Mouse (Mus musculus): ENCODE results near the gene Prodh2.
"Not testable (repeated sequence)": the region's sequence is repeated elsewhere in the genome, so short reads cannot be mapped to it uniquely, and the experiment has no call there.

The Prodh2 gene

DNA sequence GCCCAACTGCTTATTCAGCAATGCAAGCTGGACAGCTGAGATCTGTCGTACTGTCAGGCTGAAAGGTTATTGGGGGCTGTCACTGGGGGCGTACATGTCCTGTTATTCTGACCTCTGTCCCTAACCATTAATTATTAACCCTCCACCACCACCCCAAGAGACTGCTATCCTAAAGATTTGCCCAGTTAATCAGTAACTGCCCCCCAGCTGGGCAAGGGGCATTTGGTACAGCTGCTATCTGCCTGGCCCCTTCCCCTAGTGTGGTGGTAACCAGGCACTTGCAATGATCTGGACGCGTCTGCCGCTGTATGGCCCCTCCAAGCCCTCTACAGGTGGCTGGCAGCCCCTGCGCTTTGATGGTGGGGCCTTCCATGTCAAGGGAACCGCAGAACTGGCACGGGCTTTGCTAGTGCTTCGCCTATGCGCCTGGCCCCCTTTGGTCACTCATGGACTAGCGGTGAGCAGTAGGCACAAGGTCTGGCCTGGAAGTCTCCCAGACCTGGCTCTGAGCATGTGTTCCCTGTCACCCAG, at the start of gene Prodh2:
Gene Prodh2, plus strand, starts transcription at position 222 of the 531 bp plus-strand sequence.
- DNase-seq (ENCODE audit: low read depth) = no peak

DNA sequence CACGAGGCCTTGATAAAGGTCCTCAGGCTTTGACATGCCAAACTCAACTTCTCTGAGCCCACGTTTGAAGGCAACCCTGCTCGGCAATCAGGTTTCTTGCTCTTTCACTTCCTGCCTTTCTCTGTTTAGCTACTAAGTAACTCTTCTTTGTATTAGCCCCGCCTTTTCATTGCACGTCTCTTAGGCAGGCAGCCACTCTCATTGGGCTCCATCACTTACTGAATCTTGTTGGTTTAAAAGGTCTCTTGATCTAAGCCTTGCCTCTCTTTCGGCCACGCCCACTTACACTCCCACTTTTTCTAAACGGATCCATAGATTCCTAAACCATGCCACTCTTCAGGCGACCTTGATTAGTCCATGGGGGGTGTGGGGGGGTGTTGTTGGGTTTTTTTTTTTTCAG, 49.7 kb upstream of the Prodh2 start:
- DNase-seq (ENCODE audit: low read depth) = no peak

DNA sequence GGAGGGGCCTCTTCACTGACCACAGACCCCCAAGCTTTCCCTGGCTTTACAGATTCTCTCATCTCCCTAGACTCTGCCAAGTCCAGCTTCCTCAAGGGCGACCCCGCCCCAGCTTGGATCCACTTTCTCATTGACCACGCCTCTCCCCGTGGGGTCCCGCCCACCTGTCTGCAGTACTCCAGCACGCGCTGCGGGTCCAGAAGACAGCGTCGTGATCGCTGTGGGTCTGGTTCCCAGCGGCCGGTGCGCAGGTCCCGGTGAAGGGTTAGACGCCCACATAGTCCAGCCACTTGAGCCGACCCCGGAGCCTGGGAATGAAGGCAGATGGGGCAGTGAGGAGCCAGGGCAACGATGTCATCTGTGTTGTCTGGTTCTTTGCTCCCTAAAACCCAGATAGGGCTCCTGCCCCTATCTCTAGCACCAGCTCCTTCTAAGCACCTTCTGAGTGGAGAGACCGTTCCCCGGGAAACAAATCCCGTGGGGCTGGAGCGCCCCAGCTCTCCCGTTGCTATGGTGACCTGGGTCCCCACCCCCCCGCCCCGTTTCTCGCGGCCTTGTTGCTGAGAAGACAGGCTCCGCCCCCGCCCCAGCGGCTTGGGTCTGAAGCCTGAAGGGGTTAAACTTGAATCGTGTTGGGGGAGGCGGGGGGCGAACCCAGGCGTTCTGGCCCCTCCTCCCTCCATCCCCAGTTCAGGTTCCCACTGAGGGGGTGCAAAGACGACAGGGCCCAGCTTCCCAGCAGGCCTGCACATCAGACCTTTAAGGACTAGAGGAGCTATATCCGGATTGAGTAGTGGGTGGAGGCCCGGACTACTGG, 49.1 kb upstream of the Prodh2 start:
- DNase-seq (ENCODE audit: low read depth) = no peak

DNA sequence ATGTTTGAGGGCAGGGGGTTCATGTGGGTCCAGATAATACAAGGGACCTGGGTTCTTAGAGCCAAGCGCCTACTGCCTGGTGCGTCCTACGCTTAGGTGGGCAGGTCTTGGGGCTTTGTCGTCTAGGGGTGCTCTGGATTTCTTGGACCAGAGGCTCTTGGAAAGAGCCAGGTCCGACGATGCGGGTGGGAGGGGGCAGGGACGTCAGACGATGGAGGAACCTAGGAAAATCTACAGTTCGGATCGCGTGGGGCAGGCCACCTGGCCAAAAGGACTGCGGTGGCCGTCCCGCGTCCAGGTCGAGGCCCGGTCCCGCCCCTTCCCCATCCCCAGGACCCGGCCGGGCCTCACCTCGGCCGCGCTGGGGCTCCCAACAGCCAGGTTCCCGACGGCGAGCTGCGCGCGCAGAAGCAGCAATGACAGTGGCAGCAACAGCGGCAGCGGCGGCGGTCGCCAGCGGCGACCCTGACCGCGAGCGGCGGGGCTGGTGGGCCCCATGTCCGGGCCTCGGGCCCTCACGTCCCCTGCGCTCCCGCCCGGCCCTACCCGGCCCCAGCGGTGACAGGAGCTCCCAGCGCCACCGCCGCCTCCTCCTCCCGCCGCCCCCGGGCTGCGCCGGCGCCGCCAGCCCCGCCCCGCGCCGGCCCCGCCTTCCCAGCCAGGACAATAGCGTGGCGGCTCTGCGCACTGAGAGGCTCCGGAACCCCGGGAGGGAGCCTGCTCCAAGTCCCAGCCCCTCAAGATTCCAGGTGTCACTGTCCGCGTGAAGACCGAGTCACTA, 48.3 kb upstream of the Prodh2 start, which contains the start of gene Aplp1:
Gene Aplp1, minus strand, starts transcription at position 565 of the 781 bp plus-strand sequence.
- DNase-seq (ENCODE audit: low read depth) = no peak

DNA sequence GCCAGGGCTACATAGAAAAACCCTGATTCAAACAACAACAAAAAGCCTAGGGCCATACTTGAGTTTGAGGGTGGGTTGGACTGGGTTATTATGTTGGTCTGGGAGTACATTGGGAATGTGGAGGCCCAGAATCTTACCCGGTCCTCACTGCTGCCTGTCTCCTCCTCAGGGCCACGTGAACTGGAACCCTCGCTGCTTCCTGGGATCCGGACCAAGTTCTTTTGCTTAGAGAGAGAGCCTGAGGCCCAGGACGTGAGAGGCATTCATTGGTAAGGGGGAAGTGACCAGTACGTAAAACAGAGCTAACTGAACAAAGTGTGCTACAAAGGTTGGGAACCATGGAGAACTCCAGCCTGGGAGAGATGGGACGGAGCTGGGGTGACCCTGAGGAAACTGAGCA, 43.2 kb upstream of the Prodh2 start:
- DNase-seq (ENCODE audit: low read depth) = no peak

DNA sequence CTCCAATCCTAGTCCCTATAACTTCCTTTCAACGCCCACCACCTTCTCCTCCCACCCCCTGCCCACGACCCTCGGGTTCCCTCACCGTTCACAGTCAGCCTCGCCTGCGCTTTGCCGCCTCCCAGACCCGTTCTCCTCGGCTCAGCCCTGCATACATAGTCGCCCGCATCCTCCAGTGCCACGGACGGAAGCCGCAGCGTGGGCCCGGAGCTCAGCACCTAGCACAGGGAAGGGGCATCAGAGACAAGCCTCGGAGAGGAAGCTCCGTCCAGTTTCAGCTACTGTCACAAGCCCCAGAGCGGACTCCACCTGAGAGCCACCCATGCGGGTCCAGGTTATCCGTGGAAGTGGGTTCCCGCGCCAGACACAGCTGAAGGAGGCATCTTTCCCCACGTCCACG, 40.1 kb upstream of the Prodh2 start:
- no peak for DNase-seq (ENCODE audit: low read depth)

DNA sequence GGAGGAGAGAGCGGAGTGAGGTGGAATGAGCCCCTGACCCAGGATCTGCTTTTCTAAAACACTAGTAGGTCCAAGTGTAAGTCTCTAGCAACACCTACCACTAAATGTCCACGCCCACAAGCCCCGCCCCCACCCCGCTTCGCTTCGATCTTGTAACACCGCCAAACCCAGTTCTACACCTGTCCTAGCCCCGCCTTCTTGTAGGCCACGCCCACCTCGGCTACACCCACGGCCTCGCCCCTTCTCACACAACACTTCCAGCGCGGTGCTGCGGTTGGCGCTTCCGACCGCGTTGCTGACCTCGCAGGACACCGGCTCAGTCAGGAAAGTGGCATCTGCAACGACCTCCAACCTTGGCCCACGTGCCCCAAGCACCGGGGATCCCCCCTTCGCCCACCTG, 39.7 kb upstream of the Prodh2 start:
- DNase-seq (ENCODE audit: low read depth) = peak; percentile 76

DNA sequence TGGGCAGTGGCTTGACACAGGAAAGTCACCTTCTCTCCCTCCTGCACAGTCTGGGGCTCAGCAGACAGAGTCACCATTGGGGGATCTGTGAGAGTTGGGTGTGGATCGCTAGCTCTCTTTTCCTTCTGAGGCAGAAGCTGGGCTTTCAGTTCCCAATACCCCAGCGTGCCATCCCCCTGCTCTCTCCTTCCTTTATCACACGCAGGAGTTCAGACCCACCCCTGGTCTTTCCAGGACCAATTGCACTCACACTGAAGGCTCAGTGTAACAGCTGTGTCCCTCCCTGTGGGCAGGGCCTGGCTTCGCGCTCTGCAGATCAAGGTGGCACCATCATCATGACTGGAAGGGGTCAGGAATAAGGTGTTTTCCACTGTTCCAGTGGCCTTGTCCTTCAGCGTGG, 39.2 kb upstream of the Prodh2 start:
- DNase-seq (ENCODE audit: low read depth) = peak; percentile 33

DNA sequence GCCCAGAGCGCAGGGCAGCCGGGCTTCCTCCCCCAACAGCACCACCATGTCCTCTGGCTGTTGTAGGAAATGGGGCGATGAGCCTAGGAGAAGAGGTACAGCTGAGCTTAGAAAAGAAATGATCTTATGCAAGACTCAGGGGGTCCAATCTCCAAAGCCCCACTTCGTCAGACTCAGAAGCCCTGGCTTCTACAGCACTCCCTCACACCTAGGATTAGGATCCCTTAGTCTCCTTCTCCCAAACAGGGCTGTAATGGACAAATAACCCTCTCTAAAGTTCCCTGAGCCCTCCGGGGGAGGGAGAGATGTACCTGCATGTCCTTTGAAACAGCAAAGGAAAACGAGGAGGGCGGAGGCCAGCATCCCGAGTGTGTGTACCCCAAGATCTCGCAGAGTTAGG, 36.9 kb upstream of the Prodh2 start:
- no peak for DNase-seq (ENCODE audit: low read depth)

DNA sequence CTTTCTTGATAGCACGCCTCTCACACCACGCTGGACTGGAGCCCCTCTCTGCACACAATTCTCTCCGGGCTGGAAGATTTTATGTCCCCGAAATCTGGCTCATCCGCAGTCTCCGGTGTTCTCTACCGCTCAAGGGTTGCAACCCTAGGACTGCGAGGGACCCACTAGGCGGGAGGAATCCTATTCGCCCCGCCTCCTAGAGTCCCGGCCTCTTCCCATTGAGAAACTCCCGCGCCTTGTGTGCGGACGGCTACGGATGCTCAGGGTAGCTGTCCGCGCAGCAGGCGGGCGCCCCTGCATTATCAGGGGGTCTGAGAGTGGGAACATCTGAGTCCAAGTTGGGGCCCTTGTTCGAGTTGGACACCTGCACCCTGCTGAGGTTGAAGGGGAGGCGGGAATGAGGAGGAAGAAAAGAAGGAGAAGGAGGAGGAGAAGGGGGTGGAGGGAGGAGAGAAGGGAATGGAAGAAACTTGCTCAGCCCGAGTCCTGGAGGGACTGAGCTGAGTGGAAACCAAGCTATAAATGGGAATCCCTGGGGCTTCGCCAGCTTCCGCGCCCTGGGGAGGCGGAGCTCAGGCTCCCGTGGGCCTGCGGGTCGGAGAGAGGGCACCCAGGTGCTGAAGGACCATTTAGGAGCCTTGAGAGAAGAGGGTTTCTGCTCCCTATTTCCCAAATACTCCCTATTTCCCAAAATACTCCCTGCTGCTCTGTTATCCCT, 36.4 kb upstream of the Prodh2 start:
- no peak for DNase-seq (ENCODE audit: low read depth)

DNA sequence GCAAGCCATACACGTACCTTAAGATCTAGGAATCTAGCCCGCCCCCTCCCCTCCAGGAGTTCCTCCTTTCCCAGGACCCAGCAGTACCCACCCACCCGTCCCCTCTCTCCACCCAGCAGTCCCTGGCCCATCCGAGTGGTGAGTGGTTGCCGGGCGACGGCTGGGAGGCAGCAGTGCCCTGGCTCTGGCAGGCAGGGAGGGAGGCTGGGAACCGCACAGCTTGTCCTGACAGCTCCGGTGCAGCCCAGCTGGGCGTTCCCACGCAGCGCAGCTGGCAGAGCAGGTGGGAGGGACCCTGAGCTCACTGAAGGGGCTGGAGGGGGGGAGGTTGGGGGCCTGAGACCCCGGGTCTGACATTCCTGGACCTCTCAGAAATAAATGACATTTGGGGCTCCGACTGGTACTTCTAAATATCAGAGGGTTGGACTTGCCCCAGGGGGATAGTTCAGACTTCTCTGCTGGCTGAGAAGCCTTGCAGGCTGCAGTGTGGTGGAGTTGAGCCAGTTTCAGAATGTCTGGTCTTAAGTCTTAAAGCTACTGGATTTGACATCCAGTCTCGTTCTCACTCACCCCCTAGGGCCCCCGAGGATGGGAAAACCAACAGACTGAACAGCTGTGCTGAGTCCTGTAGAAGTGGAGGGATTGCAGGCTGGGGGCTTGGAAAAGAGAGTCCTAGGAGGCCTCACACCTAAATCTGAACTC, 35.6 kb upstream of the Prodh2 start, which contains the start of the genes Kirrel2 and Nphs1:
Gene Kirrel2, minus strand, starts transcription at position 62 of the 702 bp plus-strand sequence.
Gene Nphs1, plus strand, starts transcription at position 687 of the 702 bp plus-strand sequence.
- DNase-seq (ENCODE audit: low read depth) = no peak

DNA sequence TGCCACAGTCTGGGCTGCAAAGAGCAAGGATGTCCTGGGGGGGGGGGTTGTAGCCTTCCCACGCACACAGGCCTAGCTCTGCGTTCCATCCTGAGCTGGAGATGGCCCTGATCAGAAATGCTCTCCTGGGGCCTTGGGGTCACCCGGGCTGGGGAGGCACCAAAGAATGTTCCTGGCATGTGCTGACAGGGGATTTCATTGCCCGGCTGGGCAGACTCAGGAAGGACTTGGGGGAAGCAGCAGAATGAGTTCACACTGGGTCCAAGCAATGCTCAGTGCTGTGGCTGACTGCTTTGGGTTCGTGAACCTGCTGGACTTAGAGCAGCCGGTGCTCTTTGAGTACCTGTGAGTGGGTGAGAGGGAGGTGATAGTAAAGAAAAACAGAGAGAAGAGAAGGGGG, 33.9 kb upstream of the Prodh2 start:
- no peak for DNase-seq (ENCODE audit: low read depth)

DNA sequence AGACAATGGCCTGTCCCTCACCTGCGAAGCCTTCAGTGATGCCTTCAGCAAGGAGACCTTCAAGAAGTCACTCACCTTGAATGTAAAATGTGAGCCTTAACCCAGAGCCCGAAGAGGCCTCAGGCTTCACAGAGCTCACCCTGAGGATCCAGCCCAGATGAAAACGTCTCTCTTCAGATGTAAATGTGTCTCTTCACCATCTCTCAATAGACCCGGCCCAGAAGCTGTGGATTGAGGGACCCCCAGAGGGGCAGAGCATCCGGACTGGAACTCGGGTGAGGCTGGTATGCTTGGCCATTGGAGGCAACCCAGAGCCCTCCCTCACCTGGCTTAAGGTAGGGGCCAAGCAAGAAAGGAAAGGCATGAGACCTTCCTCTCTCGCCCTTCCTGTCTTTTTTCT, 29.9 kb upstream of the Prodh2 start:
- no peak for DNase-seq (ENCODE audit: low read depth)

DNA sequence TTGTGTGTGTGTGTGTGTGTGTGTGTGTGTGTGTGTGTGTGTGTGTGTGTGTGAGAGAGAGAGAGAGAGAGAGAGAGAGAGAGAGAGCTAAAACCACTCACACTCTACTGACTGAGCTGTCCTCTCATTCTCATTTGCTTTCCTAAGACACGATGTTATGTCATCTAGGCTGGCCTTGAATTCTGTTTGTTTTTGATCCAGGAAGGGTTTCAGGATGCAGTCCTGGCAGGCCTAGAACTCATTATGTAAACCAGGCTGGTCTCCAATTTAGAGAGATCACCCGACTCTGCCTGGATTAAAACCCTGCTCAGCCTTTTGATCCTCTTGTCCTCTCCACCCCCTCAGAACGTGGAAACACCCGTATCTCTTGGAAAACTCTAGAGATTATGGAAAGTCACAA, 29.4 kb upstream of the Prodh2 start:
- DNase-seq (ENCODE audit: low read depth) = no peak

DNA sequence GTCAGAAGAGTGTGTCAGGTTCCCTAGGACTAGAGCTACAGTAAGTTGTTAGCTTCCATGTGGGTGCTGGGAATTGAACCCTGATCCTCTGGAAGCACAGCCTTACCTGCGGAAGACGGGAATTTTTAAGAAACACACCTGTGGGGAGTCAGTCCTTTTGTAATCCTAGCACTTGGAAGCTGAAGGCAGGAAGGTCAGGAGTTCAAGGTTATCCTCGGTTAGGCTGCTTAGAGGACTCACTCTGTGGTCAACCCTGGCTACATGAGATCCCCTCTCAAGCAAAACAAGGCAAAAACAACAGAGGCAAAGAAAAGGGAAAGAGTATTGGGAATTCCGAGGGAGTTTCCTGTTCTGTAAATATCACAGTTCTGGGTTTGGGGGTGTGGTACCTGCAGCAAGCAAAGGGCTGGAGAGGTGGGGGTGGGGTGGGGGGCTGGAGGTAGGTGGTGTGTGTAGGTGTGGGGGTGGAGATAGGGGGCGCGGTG, 28.6 kb upstream of the Prodh2 start:
- DNase-seq (ENCODE audit: low read depth) = no peak

DNA sequence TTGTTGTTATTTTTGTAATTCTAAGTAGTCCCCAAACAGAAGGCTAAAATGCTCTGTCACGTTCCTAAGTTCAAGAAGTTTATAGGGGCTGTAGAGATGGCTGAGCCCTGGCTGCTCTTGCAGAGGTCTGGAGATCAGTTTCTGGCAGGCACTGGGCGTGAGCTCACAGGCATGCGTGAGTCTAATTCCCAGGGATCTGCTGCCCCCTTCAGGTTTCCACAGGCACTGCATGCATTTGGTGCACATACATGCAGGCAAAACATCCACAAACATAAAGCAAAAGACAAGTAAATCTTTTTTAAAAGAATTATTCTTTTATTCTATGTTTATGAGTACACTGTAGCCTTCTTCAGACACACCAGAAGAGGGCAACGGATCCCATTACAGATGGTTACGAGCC, 21.0 kb upstream of the Prodh2 start:
- DNase-seq (ENCODE audit: low read depth) = peak; percentile 75

DNA sequence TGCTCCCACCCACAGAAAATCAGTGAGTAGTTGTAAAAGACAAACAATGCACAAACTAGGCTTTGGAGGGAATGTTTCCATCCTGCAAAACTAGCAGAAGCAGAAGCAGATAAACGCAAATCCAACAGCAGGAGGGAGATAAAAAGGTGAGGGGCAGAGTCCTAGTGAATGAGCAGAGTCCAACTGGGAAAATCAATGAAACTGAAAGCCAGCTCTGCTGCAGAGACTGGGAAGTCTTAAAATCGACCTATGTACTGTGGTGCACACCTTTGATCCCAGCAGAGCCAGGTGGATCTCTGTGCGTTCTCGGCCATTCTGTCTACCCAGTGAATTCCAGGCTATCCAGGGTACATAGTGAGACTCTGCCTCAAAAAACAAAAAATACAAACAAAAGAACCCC, 18.4 kb upstream of the Prodh2 start:
- DNase-seq (ENCODE audit: low read depth) = no peak

DNA sequence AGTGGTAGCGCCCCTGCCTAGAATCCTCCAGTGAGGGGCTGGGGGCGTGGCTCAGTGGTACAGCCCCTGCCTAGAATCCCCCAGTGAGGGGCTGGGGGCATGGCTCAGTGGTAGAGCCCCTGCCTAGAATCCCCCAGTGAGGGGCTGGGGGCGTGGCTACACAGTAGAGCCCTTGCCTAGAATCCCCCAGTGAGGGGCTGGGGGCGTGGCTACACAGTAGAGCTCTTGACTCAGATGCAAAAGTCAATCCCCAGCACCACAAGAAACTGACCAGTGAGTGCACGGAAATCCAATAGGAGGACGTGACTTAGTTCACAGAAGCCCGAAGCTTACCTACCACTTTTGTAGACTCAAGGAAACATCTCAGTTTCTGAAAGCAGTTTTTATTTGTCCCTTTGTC, 17.3 kb upstream of the Prodh2 start:
- DNase-seq (ENCODE audit: low read depth) = not testable (repeated sequence)

DNA sequence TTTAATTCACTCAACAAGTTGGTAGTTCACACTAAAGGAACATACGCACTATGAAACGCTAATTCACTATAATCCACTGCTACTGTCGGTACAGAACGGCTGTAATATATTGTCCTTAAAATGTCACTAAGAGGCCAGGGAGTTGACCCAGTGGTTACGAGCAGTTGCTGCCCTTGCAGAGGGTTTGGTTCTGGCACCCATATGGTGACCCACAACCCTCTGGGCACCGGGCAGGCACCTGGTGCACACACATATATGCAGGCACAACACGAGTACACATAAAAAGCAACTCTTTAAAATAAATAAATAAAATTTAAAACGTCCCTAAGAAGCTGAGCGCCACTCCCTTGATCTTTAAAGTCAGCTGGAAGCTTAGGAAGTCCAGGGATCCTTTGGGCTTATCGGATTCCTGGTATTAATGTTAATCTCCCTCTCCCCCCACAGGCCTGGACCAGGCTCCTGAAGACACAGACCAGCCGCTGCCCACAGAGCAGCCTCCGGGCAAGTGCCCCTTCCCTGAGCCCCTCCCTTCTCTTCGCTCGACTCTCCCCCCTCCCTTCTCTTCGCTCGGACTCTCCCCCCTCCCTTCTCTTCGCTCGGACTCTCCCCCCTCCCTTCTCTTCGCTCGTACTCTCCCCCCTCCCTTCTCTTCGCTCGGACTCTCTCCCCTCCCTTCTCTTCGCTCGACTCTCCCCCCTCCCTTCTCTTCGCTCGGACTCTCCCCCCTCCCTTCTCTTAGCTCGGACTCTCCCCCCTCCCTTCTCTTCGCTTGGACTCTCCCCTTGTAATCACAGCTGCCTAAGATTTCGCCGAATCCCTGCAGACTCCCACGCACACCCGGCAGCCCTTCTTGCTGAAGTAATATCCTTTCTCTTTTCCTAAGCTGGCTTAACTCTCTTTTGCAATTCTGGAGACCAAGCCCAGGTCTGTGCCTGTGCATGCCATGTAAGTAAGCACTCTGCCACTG, 15.7 kb upstream of the Prodh2 start:
- DNase-seq (ENCODE audit: low read depth) = no peak

DNA sequence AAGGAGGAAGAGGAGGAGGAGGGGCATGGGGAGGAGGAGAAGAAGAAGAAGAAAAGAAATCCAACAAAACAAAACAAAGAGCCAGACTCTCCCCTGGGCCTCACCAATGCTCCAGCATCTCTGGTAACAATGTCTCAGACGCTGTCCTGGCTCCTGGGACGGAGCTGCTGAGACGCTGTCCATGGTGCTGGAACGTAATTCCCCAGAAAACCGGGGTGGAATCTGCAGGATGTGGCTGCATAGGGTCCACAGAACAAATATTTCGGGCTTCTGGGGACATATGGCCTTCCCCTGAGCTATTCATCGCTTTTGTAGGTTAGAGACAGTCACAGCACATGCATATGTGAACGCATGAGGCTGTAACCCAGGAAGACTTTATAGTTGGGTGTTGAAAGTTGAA, 9.2 kb upstream of the Prodh2 start:
- DNase-seq (ENCODE audit: low read depth) = peak; percentile 21
